Mouse (Mus musculus) CH12.LX (cell line): ENCODE results near the gene Usp47. TPM values are rescaled to one million over a fixed set of nuclear protein-coding genes. Genes with fewer than 3 reads are reported as not detected.

Experiments used
- DNase-seq: peaks from one replicate; pipeline ENCODE4 v3.0.0-alpha.2; 2013; ENCODE audit errors: extremely low read depth
- H3K27ac ChIP-seq: 2 replicates; pipeline ENCODE4 v1.5.1; 2012; ENCODE audit warnings: low read depth, mild to moderate bottlenecking, control low read depth, moderate library complexity; ENCODE audit not compliant: insufficient read depth
- H3K27me3 ChIP-seq: replicated peaks from 2 replicates; pipeline ENCODE3; 2012; ENCODE audit warnings: inconsistent platforms
- H3K36me3 ChIP-seq, 2 experiments: replicated peaks in 1 of 2; 2 replicates each; pipeline versions ENCODE3 to v1.6.1; 2012; ENCODE audit warnings: inconsistent platforms in 1 of 2, low read length in 1 of 2, mild to moderate bottlenecking in 1 of 2, mixed read lengths in 1 of 2, moderate library complexity in 1 of 2; ENCODE audit not compliant: control insufficient read depth in 1 of 2, insufficient read depth in 1 of 2
- H3K4me1 ChIP-seq, 2 experiments: 2 replicates each; pipeline ENCODE4 v1.6.1; 2012; ENCODE audit warnings: inconsistent platforms in 1 of 2, moderate library complexity in 1 of 2; ENCODE audit not compliant: insufficient read depth in 2 of 2, control insufficient read depth in 1 of 2
- H3K4me2 ChIP-seq: 2 replicates; pipeline ENCODE4 v1.6.1; 2012; ENCODE audit warnings: low read depth, mild to moderate bottlenecking, control low read depth; ENCODE audit not compliant: poor library complexity, insufficient read depth, severe bottlenecking
- H3K4me3 ChIP-seq, 3 experiments: fragments of 150-350 bp in 1 of 3; sonication (generic) in 1 of 3; replicated peaks in 1 of 3; 2 replicates each; pipeline versions ENCODE3 to v1.5.1; 2011 to 2012; ENCODE audit warnings: low read depth in 2 of 3, low read length in 2 of 3, mild to moderate bottlenecking in 2 of 3, moderate library complexity in 2 of 3, control low read depth in 1 of 3, improper control_type of control experiment in 1 of 3, inconsistent platforms in 1 of 3, mixed read lengths in 1 of 3; ENCODE audit not compliant: poor library complexity in 1 of 3
- H3K79me2 ChIP-seq: replicated peaks from 2 replicates; pipeline ENCODE4 v1.6.1; 2012; ENCODE audit warnings: mild to moderate bottlenecking, moderate library complexity; ENCODE audit not compliant: control insufficient read depth, poor library complexity, insufficient read depth, severe bottlenecking; ENCODE audit errors: extremely low read depth
- H3K9ac ChIP-seq: 2 replicates; pipeline ENCODE4 v1.6.1; 2012; ENCODE audit warnings: low read depth, mild to moderate bottlenecking, control low read depth, moderate library complexity; ENCODE audit not compliant: insufficient read depth
- H3K9me3 ChIP-seq: replicated peaks from 2 replicates; pipeline ENCODE3; 2012; ENCODE audit warnings: low read length, inconsistent platforms, mixed read lengths
- CTCF ChIP-seq, 2 experiments: IDR thresholded peaks in 1 of 2; conservative IDR thresholded peaks in 1 of 2; 2 replicates each; pipeline ENCODE4 v1.5.1; 2011 to 2012; ENCODE audit warnings: low read depth in 2 of 2, low read length in 2 of 2, improper control_type of control experiment in 1 of 2, inconsistent platforms in 1 of 2, mild to moderate bottlenecking in 1 of 2, moderate library complexity in 1 of 2
- ETS1 ChIP-seq: conservative IDR thresholded peaks from 2 replicates; pipeline ENCODE4 v1.6.1; 2012; ENCODE audit warnings: low read depth, mild to moderate bottlenecking, inconsistent platforms, low read length, improper control_type of control experiment, moderate library complexity
- GABPA ChIP-seq: IDR thresholded peaks from 2 replicates; pipeline ENCODE4 v1.6.1; 2012; ENCODE audit warnings: low read depth, low read length, improper control_type of control experiment, inconsistent platforms; ENCODE audit not compliant: insufficient replicate concordance
- HCFC1 ChIP-seq: IDR thresholded peaks from 2 replicates; pipeline ENCODE4 v1.6.1; 2012; ENCODE audit warnings: low read depth, mild to moderate bottlenecking, inconsistent platforms, low read length, improper control_type of control experiment
- JUN ChIP-seq: IDR thresholded peaks from 2 replicates; pipeline ENCODE4 v1.6.1; 2011; ENCODE audit warnings: low read depth, mild to moderate bottlenecking, low read length, improper control_type of control experiment, moderate library complexity; ENCODE audit not compliant: insufficient read depth
- KAT2A ChIP-seq: IDR thresholded peaks from 2 replicates; pipeline ENCODE4 v1.6.1; 2012; ENCODE audit warnings: low read length, improper control_type of control experiment, inconsistent platforms; ENCODE audit not compliant: insufficient replicate concordance
- MAX ChIP-seq: IDR thresholded peaks from 2 replicates; pipeline ENCODE4 v1.6.1; 2011; ENCODE audit warnings: low read length, improper control_type of control experiment
- MAZ ChIP-seq: IDR thresholded peaks from 2 replicates; pipeline ENCODE4 v1.6.1; 2012; ENCODE audit warnings: low read depth, mild to moderate bottlenecking, inconsistent platforms, low read length, improper control_type of control experiment, moderate library complexity
- MEF2A ChIP-seq: IDR thresholded peaks from 2 replicates; pipeline ENCODE4 v1.6.1; 2014; ENCODE audit warnings: low read depth, mild to moderate bottlenecking, inconsistent platforms, low read length, improper control_type of control experiment, borderline replicate concordance
- NELFE ChIP-seq: IDR thresholded peaks from 2 replicates; pipeline ENCODE4 v1.6.1; 2011; ENCODE audit warnings: low read depth, low read length, improper control_type of control experiment
- PAX5 ChIP-seq: IDR thresholded peaks from 2 replicates; pipeline ENCODE4 v1.6.1; 2012; ENCODE audit warnings: low read length, inconsistent platforms, mixed read lengths
- POLR2A ChIP-seq: IDR thresholded peaks from 2 replicates; pipeline ENCODE4 v1.6.1; 2011; ENCODE audit warnings: low read depth, mild to moderate bottlenecking, improper control_type of control experiment, low read length
- RAD21 ChIP-seq: IDR thresholded peaks from 2 replicates; pipeline ENCODE4 v1.6.1; 2011; ENCODE audit warnings: low read depth, mild to moderate bottlenecking, low read length, improper control_type of control experiment, moderate library complexity
- SMC3 ChIP-seq: IDR thresholded peaks from 2 replicates; pipeline ENCODE4 v1.6.1; 2011; ENCODE audit warnings: low read depth, low read length, improper control_type of control experiment
- TBP ChIP-seq: conservative IDR thresholded peaks from 2 replicates; pipeline ENCODE4 v1.6.1; 2011; ENCODE audit warnings: low read depth, low read length, improper control_type of control experiment
- UBTF ChIP-seq: IDR thresholded peaks from 2 replicates; pipeline ENCODE4 v1.6.1; 2012; ENCODE audit warnings: low read depth, mild to moderate bottlenecking, inconsistent platforms, low read length, improper control_type of control experiment, moderate library complexity
- USF1 ChIP-seq: IDR thresholded peaks from 2 replicates; pipeline ENCODE4 v1.6.1; 2014; ENCODE audit warnings: low read depth, mild to moderate bottlenecking, inconsistent platforms, low read length, improper control_type of control experiment
- USF2 ChIP-seq: conservative IDR thresholded peaks from 2 replicates; pipeline ENCODE4 v1.6.1; 2011; ENCODE audit warnings: low read depth, low read length, improper control_type of control experiment
- ZC3H11A ChIP-seq: IDR thresholded peaks from 2 replicates; pipeline ENCODE4 v1.6.1; 2012; ENCODE audit warnings: low read depth, mild to moderate bottlenecking, inconsistent platforms, low read length, improper control_type of control experiment
- ZKSCAN1 ChIP-seq: IDR thresholded peaks from 2 replicates; pipeline ENCODE4 v1.6.1; 2012; ENCODE audit warnings: low read depth, inconsistent platforms, low read length, improper control_type of control experiment, borderline replicate concordance
- ZMIZ1 ChIP-seq: IDR thresholded peaks from 2 replicates; pipeline ENCODE4 v1.6.1; 2012; ENCODE audit warnings: low read depth, mild to moderate bottlenecking, inconsistent platforms, low read length, improper control_type of control experiment
- ZNF384 ChIP-seq: IDR thresholded peaks from 2 replicates; pipeline ENCODE4 v1.6.1; 2012; ENCODE audit warnings: low read depth, low read length, improper control_type of control experiment, inconsistent platforms
- dilution Hi-C: fragments of 300-500 bp; cut with MboI; formaldehyde crosslinking; loops from 2 replicates; pipeline ENCODE4 v1.14.3; 2020; ENCODE audit warnings: low sequenced_read_pairs; ENCODE audit not compliant: extremely low pct_unique_long_range_greater_than_20kb, extremely low pct_ligation_motif_present
- in situ Hi-C: fragments of 300-500 bp; cut with MboI; formaldehyde crosslinking; loops from 3 replicates; pipeline ENCODE4 v1.14.3; 2019; ENCODE audit warnings: low sequenced_read_pairs, low pct_ligation_motif_present, low pct_unique_long_range_greater_than_20kb, mixed read lengths
- polyA plus RNA-seq: library from polyadenylated mRNA; unstranded; fragments of >175 nt; gene quantifications from 2 replicates; pipeline ENCODE4 v1.2.1, GENCODE M21; 2012; ENCODE audit warnings: low read depth; ENCODE audit not compliant: insufficient read length
- total RNA-seq, 2 experiments: library from RNA; depleted of rRNA; stranded (reverse); fragments of 300-350 nt in 1 of 2; fragments of >200 nt in 1 of 2; gene quantifications; 2 replicates each; pipeline ENCODE4 v1.2.3; 2012 to 2014

Usp47 gene
- total and polyA plus RNA-seq, 3 experiments: 35.0 to 36.8 (median 35.8) TPM

DNA sequence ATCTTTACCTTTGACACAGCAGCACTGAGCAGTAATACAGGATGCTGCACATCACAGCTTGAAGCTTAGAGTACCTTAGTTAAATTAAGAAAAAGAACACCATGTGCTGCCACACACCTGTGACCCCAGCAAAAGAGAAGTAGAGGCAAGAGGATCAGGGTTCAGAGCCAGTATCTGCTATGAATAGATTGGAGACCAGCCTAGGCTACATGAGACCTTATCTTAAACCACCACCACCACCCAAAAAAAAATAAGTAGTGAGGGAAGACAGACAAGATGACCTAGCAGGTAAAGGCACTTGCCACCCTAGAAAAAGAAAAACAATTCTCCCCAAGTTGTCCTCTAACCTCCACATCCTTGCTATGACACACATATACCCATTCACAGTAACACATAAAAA, 85.5 kb downstream of the Usp47 start:
- Histone ChIP-seq H3K79me2 (no peaks in the 10 kb centered on the region), H3K27me3 (no peaks in the 10 kb centered on the region), H3K9me3 (no peaks in the 10 kb centered on the region), H3K9ac (no peak overlapping the region), H3K4me2 (no peak overlapping the region), H3K36me3 (peaks cover 41 to 77% of the 10 kb centered on the region in 2 experiments), H3K4me3 (no peak overlapping the region)
- in situ Hi-C loops (no loop called here), dilution Hi-C loops (no loop called here)
- TF ChIP-seq UBTF (no peak), MAZ (no peak), GABPA (no peak), RAD21 (no peak), TBP (no peak), KAT2A (no peak), USF1 (no peak), CTCF (conservative IDR thresholded peaks at IDR 0.05 in 1 of 2, IDR thresholded peaks at IDR 0.05 in 1 of 2; ENCODE audit: low read depth in 2 of 2, low read length in 2 of 2) (no peak), MAX (no peak), ZNF384 (no peak)
- TF ChIP-seq, all 38 proteins: peak for 0
- no peak for DNase-seq
- Histone ChIP-seq H3K27ac (no peak overlapping the region), H3K4me1 (no peaks in the 10 kb centered on the region)

DNA sequence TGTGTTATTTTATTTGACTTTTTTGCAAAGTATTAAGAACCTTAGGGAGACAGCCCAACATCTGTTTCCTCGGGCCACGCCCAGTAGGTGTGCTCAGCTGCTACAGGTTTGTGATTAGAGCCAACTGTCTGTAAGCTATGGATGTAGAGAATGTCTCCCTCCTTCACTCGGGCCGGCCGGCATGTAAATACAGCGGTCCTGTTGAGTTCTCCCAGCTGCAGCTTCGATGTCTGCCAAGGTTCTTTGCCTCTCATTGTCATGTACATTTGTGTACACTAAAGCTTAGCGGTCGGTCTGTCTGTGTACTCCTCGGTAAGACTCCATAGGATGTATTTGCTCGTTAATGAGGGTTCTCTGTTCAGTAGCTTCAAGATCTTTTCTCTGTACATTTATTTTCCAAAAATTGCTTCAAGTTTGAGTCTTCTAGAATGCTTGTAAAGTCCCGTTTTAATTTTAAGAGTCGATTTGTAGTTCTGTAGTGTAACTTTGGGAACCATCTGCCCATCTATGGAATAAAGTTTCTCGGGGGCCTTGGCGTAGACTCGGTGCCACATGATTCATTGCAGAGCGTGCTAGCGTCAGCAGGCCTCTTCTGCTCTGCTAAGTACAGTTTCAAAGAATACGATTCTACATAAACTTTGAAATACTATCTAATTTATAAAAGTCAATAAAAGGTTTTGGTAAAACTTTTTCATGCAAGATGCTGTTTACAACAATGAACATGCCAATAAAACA, 87.5 kb downstream of the Usp47 start:
- dilution Hi-C loops (no loop called here), in situ Hi-C loops (no loop called here)
- Histone ChIP-seq H3K9ac (no peak overlapping the region), H3K79me2 (no peaks in the 10 kb centered on the region), H3K27ac (no peak overlapping the region), H3K36me3 (peaks cover 34 to 58% of the 10 kb centered on the region in 2 experiments), H3K4me1 (no peaks in the 10 kb centered on the region), H3K9me3 (no peaks in the 10 kb centered on the region), H3K27me3 (no peaks in the 10 kb centered on the region), H3K4me2 (no peak overlapping the region), H3K4me3 (no peak overlapping the region)
- DNase-seq: no peak
- no peak for TF ChIP-seq ZKSCAN1
- TF ChIP-seq JUN: no peak
- no peak for TF ChIP-seq USF1
- TF ChIP-seq MAZ: no peak
- no peak for TF ChIP-seq KAT2A
- no peak for TF ChIP-seq MAX

DNA sequence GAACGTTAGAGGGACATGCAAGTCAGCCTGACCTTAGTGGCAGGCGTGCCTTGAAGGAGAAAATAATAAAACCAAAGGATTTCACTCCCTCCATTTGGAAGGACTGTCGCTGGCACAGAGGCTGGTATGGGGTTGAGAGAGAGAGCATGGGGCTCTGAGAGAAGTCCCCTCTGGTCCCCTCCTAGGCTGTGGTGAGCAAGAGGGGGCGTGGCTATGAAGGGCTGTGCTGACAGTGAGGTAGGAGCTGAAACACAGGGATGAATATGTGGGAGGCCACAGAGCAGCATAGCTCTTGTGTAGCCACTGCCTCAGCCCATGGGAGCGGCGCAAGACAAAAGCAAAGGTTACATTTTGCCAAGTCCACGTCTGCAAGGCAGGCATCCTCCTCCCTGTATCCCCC, 94.2 kb downstream of the Usp47 start:
- H3K4me1 ChIP-seq: peaks cover 0 to 16% of the 10 kb centered on the region in 2 experiments; a peak in 2 of 4 replicates
- peaks cover 0 to 4% of the 10 kb centered on the region in 2 experiments for H3K36me3 ChIP-seq
- no peak overlapping the region for H3K4me3 ChIP-seq
- TF ChIP-seq POLR2A: no peak
- TF ChIP-seq HCFC1: no peak
- no peak for TF ChIP-seq SMC3
- no peak for TF ChIP-seq ZC3H11A
- no peak for TF ChIP-seq MEF2A
- no peak for TF ChIP-seq UBTF
- TF ChIP-seq NELFE: no peak
- no peak for TF ChIP-seq PAX5
- TF ChIP-seq ZMIZ1: no peak
- TF ChIP-seq RAD21: no peak
- no peak for TF ChIP-seq CTCF (conservative IDR thresholded peaks at IDR 0.05 in 1 of 2, IDR thresholded peaks at IDR 0.05 in 1 of 2; ENCODE audit: low read depth in 2 of 2, low read length in 2 of 2)
- no peak for TF ChIP-seq ETS1
- TF ChIP-seq USF2: no peak
- TF ChIP-seq, all 38 proteins: peak for 0
- H3K27me3 ChIP-seq: no peaks in the 10 kb centered on the region
- DNase-seq: no peak
- no peak overlapping the region for H3K4me2 ChIP-seq
- dilution Hi-C loops: no loop called here
- H3K9me3 ChIP-seq: no peaks in the 10 kb centered on the region
- in situ Hi-C loops: no loop called here
- H3K27ac ChIP-seq: no peak overlapping the region
- no peak overlapping the region for H3K9ac ChIP-seq
- no peaks in the 10 kb centered on the region for H3K79me2 ChIP-seq
